Mouse (Mus musculus) telencephalon, adult 2 months (tissue): ENCODE data around the gene Cntf.
A peak's percentile ranks its signal among the peaks of the same experiment; 100 is the strongest.

ENCODE experiments used
- DNase-seq: peaks from one replicate; pipeline ENCODE4 v3.0.0-alpha.2; 2011; ENCODE audit warnings: low read depth, low spot score

Cntf gene

DNA sequence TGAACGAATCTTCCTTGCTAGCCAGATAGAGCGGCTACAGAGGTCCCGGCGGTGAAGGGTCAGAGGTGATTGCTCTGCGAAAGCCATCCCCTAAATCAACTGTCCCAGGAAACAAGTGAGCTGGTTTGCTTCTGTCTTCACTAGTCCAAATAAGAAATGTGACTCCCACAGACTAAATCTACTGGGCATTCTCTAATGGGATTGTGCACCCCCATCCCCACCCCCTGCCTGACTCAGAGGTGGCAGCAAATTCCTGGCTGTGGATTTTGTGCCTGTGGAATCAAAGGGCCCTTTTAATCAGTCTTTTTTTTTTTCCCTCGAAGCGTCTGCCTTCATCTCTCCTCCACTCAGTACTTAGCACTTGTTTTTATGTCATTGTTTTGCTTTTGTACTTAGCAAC lies at the start of gene Cntf:
Gene Cntf, minus strand, starts transcription at position 325 of the 400 bp plus-strand sequence.
- no peak for DNase-seq

DNA sequence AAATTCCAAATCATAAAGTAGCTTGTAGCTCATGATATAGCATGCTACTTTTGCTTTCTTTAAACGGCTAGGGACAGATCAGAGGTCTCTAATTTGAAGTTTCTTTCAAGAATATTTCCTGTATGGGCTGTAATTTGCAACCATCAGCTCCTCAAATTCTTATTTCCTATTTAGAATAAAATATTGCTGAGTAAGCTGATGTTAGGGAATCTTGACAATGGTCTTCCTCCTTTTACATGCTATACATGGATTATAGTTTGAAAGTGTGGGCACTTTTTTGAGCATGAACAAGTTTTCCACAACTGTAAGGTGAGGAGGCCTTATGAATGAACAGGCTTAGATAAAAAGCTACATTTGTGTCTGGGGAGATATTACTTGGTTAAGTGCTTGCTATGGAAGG lies 48.5 kb upstream of the Cntf start:
- DNase-seq = no peak

DNA sequence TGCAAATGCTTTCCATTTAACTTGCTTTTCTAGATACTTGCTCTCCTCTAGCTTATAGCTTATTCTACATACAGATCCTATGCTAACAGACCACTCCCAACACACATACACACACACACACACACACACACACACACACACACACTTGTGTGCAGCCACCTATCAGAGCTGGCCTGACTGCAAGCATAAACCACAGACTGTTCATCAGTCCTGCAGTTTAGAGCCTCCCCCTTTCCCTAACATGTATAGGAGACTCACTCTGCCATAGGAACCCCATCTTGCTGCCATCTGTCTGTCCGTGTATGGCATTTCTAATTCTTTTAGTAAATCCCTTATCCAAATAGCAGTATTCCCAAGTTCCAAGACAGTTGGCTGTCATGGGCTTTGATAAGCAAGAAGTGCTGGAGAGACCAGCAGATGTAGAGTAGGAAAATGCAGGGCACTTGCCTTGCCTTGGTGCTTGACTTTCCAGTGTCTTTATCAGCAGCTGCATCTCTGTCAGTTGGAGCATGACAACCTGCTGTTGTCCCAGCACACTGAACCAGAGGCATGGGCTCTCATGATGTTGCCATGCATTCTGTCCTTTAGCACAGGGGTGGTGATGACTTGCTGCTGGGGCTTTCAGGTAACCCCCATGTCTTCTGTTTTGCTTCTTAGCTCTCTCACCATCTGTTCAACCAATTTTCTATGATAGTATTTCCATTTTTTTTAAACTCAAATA lies 47.4 kb upstream of the Cntf start:
- DNase-seq = no peak

DNA sequence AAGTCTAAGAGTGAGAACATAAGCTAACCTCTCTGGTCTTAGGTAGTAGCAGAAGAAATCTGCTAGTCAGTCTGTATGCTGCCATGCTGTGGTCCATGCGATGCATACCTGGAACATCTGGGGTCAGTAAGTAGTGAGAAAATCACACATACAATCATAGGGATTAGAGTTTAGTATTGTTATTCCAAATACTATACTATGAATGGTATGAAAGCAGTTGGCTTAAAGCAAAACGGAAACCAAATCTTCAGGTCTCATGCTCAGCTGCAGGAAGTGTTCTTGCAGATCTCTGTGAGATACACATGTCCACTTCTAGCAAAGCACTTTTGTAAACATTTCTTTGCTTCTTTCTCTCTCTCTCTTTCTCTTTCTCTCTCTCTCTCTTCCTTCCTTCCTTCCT lies 40.8 kb upstream of the Cntf start:
- DNase-seq = no peak

- DNase-seq = no peak
Measured at GRCm38 (mm10) chr19:12805730-12806129, 40.3 kb upstream of the Cntf start.

- no peak for DNase-seq
Measured at GRCm38 (mm10) chr19:12804237-12804636, 38.8 kb upstream of the Cntf start.

DNA sequence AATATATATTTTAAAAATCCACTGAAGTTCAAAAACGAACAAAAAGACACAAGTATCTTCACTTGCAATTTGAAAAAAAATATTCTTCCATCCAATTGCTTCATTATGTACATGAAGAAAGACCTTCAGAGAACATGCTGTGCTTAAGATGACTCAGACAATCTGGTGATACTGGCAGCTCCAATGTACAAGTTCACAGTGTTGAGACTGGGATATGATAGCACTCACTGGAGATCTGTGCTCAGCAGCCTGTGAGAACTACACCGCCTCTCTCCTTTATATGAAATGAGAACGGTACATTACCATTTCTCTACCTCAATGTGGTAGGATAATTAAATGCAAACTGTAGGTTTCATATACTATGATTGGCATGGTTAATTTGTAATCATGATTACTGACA lies 37.4 kb upstream of the Cntf start:
- peak; percentile 83 for DNase-seq

DNA sequence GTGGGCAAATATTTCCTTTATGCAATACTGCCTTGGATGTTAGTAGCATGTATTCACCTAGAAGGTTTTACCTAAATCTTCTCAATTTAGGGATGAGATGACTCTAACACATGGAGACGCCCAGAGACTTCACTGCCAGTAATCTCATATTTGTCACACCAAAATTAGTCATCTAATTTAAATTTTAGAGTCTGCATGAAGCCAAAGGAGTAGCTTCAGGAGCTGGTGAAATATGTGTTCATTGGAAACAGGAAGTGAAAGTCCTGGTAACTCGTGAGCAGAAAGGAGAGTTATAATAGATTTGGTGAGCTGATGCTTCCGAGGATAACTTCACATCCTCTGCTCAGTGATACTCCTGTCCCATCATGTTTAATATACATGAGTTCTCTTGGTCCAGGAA lies 35.6 kb upstream of the Cntf start:
- DNase-seq = no peak

DNA sequence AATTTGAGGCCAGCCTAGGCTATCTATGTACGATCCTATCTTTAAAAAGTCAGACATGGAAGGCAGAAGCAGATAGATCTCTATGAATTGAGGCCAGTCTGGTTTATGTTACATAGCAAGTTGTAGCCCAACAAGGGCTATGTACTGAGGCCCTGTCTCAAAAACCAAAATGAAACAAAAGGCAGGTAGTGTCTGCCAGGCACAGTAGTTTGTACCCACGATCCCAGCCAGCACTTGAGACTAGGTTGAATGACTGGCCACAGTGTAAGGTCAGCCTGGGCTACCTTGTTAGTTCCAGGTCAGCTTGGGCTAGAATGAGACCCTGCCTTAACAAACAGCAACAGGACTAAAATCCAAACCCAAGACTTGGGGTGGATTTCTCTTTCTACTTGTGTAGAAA lies 35.2 kb upstream of the Cntf start:
- DNase-seq = no peak

- no peak for DNase-seq
Measured at GRCm38 (mm10) chr19:12799081-12799480, 33.6 kb upstream of the Cntf start.

- DNase-seq = no peak
Measured at GRCm38 (mm10) chr19:12798404-12798803, 33.0 kb upstream of the Cntf start.

- DNase-seq = peak; percentile 64
Measured at GRCm38 (mm10) chr19:12797071-12797470, 31.6 kb upstream of the Cntf start.

DNA sequence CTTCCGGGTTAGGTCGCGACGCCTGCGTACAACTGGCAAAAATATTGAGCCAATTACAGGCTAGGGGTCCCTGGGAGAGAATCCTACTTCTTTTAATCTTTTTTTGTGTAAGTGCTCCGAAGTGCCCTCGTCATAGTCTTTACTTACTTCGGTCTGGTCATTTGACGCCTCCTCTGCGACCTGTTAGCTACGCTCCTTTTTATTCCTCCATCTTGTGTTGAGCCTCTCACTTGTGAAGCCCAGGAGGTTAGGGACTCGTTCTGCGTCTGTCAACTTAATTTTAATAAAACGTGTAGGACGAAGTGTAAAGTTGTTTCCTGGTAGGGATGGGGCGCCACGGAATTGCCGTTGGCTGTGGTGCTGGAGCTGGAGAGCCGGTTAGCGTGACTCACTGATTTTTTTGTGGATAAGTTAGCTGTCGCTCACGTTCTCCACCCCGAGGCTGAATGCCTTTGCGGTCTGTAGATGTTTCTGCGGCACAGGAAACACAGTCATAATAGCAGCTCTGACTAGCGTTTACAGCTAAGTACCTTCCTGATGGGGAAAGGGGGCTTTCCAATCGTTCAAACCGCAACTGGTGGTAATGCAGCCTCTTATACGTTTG lies 31.0 kb upstream of the Cntf start:
- no peak for DNase-seq

- peak; percentile 99 for DNase-seq
Measured at GRCm38 (mm10) chr19:12795511-12796327, 30.3 kb upstream of the Cntf start, which contains the start of the genes Zfp91 and Lpxn. TSS of gene Zfp91 (minus strand) at chr19:12796126. TSS of gene Lpxn (plus strand) at chr19:12796193.

DNA sequence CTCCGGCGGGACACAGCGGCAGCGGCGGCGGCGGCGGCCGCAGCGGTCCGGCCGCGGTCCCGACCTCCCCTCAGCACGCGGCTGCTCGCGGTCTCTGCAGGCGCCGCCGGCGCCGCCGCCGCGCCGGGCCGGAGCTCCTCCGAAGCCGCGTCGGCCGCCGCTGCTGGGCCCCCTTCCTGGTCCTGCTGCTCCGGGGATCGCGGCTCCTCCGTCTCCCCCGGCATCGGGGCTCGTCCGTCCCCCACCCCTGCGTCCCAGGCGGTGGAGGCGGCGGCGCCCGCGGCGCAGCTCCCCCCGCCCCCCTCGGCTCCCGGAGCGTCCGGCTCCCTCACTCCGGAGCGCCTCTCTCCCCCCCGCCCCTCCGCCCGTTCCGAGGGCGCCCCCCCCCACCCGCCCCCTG lies 29.7 kb upstream of the Cntf start:
- DNase-seq = no peak

DNA sequence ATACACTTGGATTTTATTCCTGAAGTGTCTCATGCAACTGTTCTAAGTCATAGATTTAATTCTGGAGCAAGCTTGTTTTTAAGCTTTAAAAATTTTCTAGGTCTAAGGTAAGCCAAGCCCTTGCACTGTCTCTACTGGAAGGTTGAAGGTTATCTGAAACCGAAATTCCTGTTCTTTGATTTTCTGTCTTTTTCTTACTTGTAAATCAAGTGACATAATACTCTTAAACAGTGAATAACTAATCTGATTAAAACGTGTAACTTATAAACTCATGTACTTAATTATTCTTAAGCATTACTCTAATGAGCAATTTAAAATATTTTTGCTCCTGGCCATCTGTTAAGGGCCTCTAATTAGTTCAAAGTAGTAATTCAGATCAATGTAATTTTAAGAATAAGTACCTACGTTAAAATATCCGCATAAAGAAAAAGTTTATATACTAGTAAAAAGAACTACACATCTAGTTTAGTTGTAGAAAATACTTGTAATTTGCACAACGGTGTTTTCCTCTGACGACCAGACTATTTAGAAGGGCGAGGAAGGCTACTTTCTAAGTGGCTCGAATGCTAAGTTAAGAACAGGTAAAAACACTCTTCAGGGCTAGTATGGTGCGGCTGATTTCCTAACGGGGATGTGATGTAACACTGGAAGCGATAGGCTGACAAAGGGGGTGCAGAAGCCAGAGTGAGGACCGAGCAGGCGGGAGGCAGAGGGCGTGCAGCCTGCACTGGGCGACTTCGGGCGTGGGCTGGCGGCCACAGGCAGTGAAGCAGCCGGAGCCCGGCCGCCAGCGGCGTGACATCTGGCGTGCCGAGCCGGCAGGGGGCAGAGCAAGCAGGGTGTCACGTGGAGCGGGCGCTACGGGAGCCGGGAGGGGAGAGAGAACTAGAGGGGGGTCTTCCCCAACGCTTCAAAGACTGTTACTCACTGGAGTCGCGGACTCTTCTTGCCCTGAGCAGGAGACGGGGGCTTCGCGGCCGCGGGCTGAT lies 28.9 kb upstream of the Cntf start:
- peak; percentile 79 for DNase-seq

DNA sequence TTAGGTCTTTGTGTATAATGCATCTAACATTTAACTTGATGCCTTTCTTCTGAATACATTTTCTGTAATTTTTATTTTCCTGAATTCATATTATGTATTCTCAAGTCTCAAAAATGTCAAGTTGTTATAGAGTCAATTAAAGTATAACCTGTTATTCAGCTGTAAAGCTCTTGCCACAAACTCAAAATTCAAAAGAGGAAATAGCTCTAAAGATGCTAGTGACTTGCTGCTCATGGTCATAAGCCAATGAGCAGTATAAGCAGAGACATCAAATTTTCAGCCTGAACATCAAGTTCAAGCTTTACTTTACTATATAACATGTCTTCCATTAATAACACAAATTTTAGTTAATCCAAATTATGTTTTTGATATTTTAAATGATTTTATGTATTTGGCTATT lies 26.9 kb upstream of the Cntf start:
- no peak for DNase-seq

DNA sequence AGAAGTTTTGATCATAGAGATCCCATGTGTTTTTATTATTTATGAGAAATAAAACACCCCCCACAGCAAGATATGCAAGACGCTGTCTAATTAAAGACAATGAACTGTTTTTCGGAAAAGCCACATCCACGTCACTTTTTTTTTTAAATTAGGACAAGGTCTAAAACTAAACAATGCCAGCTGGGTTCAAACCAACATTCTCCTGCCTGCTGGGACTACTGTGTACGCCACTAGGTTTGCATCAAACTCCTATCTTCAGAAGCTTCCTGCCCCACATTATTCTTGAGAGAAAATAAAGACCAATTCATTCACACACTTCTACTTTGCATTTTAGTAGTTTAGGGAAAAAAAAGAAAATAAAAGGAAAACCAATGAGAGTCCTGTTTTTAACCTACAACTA lies 22.3 kb upstream of the Cntf start:
- no peak for DNase-seq

GRCm38 (mm10) chr19:12786803-12787395 lies 21.5 kb upstream of the Cntf start:
- DNase-seq = peak; percentile 57

DNA sequence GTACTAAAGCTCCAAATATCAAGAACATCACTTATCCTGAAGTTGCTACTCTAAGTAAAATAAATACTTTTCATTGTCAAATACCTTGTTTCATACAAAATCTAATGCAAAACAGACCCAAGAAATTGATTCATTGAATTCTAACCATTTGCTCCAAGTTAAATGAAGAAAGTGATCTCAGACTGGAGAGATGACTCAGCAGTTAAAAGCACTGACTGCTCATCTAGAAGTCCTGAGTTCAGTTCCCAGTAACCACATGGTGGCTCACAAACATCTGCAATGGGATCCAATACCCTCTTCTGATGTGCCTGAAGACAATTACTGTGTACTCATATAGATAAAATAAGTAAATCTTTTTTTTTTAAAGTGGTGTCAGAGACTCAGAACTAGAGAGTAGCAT lies 15.0 kb upstream of the Cntf start:
- no peak for DNase-seq

GRCm38 (mm10) chr19:12770888-12771287 lies 5.5 kb upstream of the Cntf start:
- DNase-seq = no peak
